In genomic region chr9:57861951-57862471, GRCm38 (mm10) we compare ENCODE assay signal across 8 mouse cellular contexts. TPM values are rescaled to one million over a fixed set of nuclear protein-coding genes. Genes with fewer than 3 reads are reported as not detected.
DNase-seq lines count a peak whose midpoint lies in the region; ATAC-seq and TF ChIP-seq lines count a peak whose summit lies in the region.

No protein-coding gene starts in this region.

- no peaks in the 10 kb centered on the region for H3K27me3 ChIP-seq in C2C12 (ENCODE audit: control insufficient read depth, insufficient read depth, insufficient read length)

- H3K4me3 ChIP-seq in C2C12 (ENCODE audit: insufficient read depth, poor library complexity, severe bottlenecking): no peak overlapping the region
- peak overlapping the region; percentile 35; the same call in 1 of the 2 replicates for H3K4me3 ChIP-seq in layer of hippocampus, adult 2 months

- no peaks in the 10 kb centered on the region for H3K36me3 ChIP-seq in C2C12 (ENCODE audit: control insufficient read depth, insufficient read depth)

- H3K79me3 ChIP-seq in C2C12 (ENCODE audit: low read depth): no peaks in the 10 kb centered on the region

- peak; percentile 27 for TF ChIP-seq CTCF in C2C12 (IDR thresholded peaks at IDR 0.05; ENCODE audit: control insufficient read depth, insufficient read depth, insufficient read length)
- TF ChIP-seq CTCF in layer of hippocampus, adult 2 months (conservative IDR thresholded peaks at IDR 0.05): peak; percentile 88

- ATAC-seq in erythroid progenitor cell, adult 5-6 weeks (replicated peaks; ENCODE audit: low FRiP score, poor library complexity, severe bottlenecking): no peak

- H3K79me2 ChIP-seq in C2C12 (ENCODE audit: control insufficient read depth, insufficient read depth): no peaks in the 10 kb centered on the region

- H3ac ChIP-seq in C2C12 (ENCODE audit: control insufficient read depth, insufficient read length, low read depth): no peak overlapping the region

- peak overlapping the region; percentile 70 for H3K27ac ChIP-seq in layer of hippocampus, adult 2 months

- peak; percentile 61 for DNase-seq in MN1 (ENCODE audit: low spot score)
- peak; percentile 82 for DNase-seq in cerebellum, adult 9-10 months
- peak; percentile 56 to 68 for DNase-seq in frontal cortex, postnatal 14 days (ENCODE audit: low spot score in 2 of 2)
- peak; percentile 72 to 79 for DNase-seq in layer of hippocampus, adult 2 months (ENCODE audit: low spot score in 2 of 2)
- DNase-seq in lung, postnatal 25 days (ENCODE audit: low spot score): peak; percentile 71
- DNase-seq in retina, postnatal 7 days (ENCODE audit: low read depth, low spot score): peak; percentile 38

TF ChIP-seq in C2C12, 6 proteins besides CTCF, POLR2A, EP300 and RAD21:
- TF ChIP-seq MAX (IDR thresholded peaks at IDR 0.05) (no peak), CEBPB (IDR thresholded peaks at IDR 0.05; ENCODE audit: low read depth) (no peak), FOSL1 (IDR thresholded peaks at IDR 0.05; ENCODE audit: insufficient read depth, low read length, poor library complexity, severe bottlenecking) (no peak), MYOD1 (IDR thresholded peaks at IDR 0.05; ENCODE audit: control insufficient read depth, insufficient read length, low read depth) (no peak), USF1 (IDR thresholded peaks at IDR 0.05; ENCODE audit: low read depth) (no peak), MYOG (IDR thresholded peaks at IDR 0.05; ENCODE audit: control insufficient read depth, extremely low read depth, insufficient read length) (no peak)

RNA-seq across cellular contexts. Expression of gene Arid3b, which starts 25.4 kb away (rescaled TPM):
- 0.87 TPM for polyA plus RNA-seq in C2C12 (2012; fragmentation: generic; extraction: Trizol)
- total RNA-seq in layer of hippocampus, adult 2 months (2021): 1 to 10 TPM; 8.1 to 9.2 TPM
- total RNA-seq in erythroid progenitor cell, adult 5-6 weeks (2015; ENCODE audit: low replicate concordance): 7.1 and 8.3 TPM in 2 replicates
- total RNA-seq in erythroid progenitor cell, adult 5-6 weeks (2017; ENCODE audit: low replicate concordance): 0.83 and 1.8 TPM in 2 replicates

RNA-seq across cellular contexts. Expression of gene Ubl7, which starts 48.8 kb away (rescaled TPM):
- polyA plus RNA-seq in C2C12 (2012; fragmentation: generic; extraction: Trizol): 59.0 TPM
- 10 to 100 TPM; 98.5 to 98.7 TPM for total RNA-seq in layer of hippocampus, adult 2 months (2021)
- total RNA-seq in erythroid progenitor cell, adult 5-6 weeks (2015; ENCODE audit: low replicate concordance): 16.2 and 33.1 TPM in 2 replicates
- 13.8 and 15.0 TPM in 2 replicates for total RNA-seq in erythroid progenitor cell, adult 5-6 weeks (2017; ENCODE audit: low replicate concordance)
